Mouse (Mus musculus): ENCODE data around the gene Gamt. TPM values are rescaled to one million over a fixed set of nuclear protein-coding genes. Genes with fewer than 3 reads are reported as not detected.
"Not testable (repeated sequence)": the region's sequence is repeated elsewhere in the genome, so short reads cannot be mapped to it uniquely, and the experiment has no call there.

Gamt gene
- polyA plus RNA-seq, 1 experiment from 2014 or later = 19.0 TPM

- H3K36me3 ChIP-seq (replicated peaks) = peaks cover 57% of the 10 kb centered on the region
- no peak for ATAC-seq (ENCODE audit: low FRiP score)
These were observed 7.3 kb downstream of the Gamt start for GRCm38 (mm10) chr10:80253551-80253950.

GRCm38 (mm10) chr10:80252493-80253274 lies 8.1 kb downstream of the Gamt start:
- H3K4me1 ChIP-seq = peaks cover 21% of the 10 kb centered on the region
- WGBS = 91% methylated on average over 11 of the region's 11 CpGs
- H3K36me3 ChIP-seq (replicated peaks) = peaks cover 49% of the 10 kb centered on the region
- no peak overlapping the region for H3K27ac ChIP-seq
- H3K4me3 ChIP-seq (replicated peaks) = no peak overlapping the region
- no peak overlapping the region for H3K9ac ChIP-seq
- H3K4me2 ChIP-seq = no peak overlapping the region
- H3K27me3 ChIP-seq = no peaks in the 10 kb centered on the region
- no peak for ATAC-seq (ENCODE audit: low FRiP score)
- H3K9me3 ChIP-seq = no peaks in the 10 kb centered on the region

More at GRCm38 (mm10) chr10:80253551-80253950, 7.3 kb downstream of the Gamt start:
- 92% methylated on average over 6 of the region's 6 CpGs for WGBS
- Histone ChIP-seq H3K4me2 (no peak overlapping the region), H3K9me3 (no peaks in the 10 kb centered on the region), H3K4me1 (peaks cover 21% of the 10 kb centered on the region), H3K9ac (no peak overlapping the region), H3K27ac (no peak overlapping the region), H3K4me3 (replicated peaks) (no peak overlapping the region), H3K27me3 (no peaks in the 10 kb centered on the region)

- H3K4me2 ChIP-seq = no peak overlapping the region
- H3K4me1 ChIP-seq = peaks cover 21% of the 10 kb centered on the region
- H3K27ac ChIP-seq = no peak overlapping the region
- H3K36me3 ChIP-seq (replicated peaks) = peaks cover 45% of the 10 kb centered on the region
- H3K9me3 ChIP-seq = no peaks in the 10 kb centered on the region
- no peak for ATAC-seq (ENCODE audit: low FRiP score)
- no peak overlapping the region for H3K4me3 ChIP-seq (replicated peaks)
- no peak overlapping the region for H3K9ac ChIP-seq
- no peaks in the 10 kb centered on the region for H3K27me3 ChIP-seq
These were observed 8.8 kb downstream of the Gamt start for GRCm38 (mm10) chr10:80252011-80252410.

- WGBS = 91% methylated on average over 4 of the region's 4 CpGs
- Histone ChIP-seq H3K4me1 (peaks cover 20% of the 10 kb centered on the region), H3K4me3 (replicated peaks) (no peak overlapping the region), H3K9me3 (no peaks in the 10 kb centered on the region), H3K27ac (no peak overlapping the region), H3K9ac (no peak overlapping the region), H3K27me3 (no peaks in the 10 kb centered on the region), H3K4me2 (peak overlapping the region; percentile 65; the same call in 1 of the 2 replicates), H3K36me3 (replicated peaks) (peaks cover 31% of the 10 kb centered on the region)
- ATAC-seq (ENCODE audit: low FRiP score) = no peak
These were observed 10.2 kb downstream of the Gamt start for GRCm38 (mm10) chr10:80250573-80250972.

GRCm38 (mm10) chr10:80250059-80250458 lies 10.8 kb downstream of the Gamt start:
- H3K4me3 ChIP-seq (replicated peaks) = peak overlapping the region; percentile 51
- H3K27ac ChIP-seq = peak overlapping the region; percentile 88; the same call in 1 of the 2 replicates
- peak overlapping the region; percentile 77 for H3K9ac ChIP-seq
- H3K4me2 ChIP-seq = peak overlapping the region; percentile 65
- WGBS = 42% methylated on average over 2 of the region's 2 CpGs
- no peaks in the 10 kb centered on the region for H3K9me3 ChIP-seq
- H3K36me3 ChIP-seq (replicated peaks) = peaks cover 26% of the 10 kb centered on the region
- H3K4me1 ChIP-seq = peaks cover 25% of the 10 kb centered on the region
- no peaks in the 10 kb centered on the region for H3K27me3 ChIP-seq
- ATAC-seq (ENCODE audit: low FRiP score) = no peak

GRCm38 (mm10) chr10:80248971-80249640 lies 11.7 kb downstream of the Gamt start, which contains the start of gene Ndufs7:
Gene Ndufs7, plus strand, starts transcription at chr10:80249121.
- Histone ChIP-seq H3K4me3 (replicated peaks) (peak within 1 kb of the TSS; percentile 51), H3K27me3 (no peaks in the 10 kb centered on the region), H3K4me1 (peaks cover 25% of the 10 kb centered on the region), H3K36me3 (replicated peaks) (peaks cover 23% of the 10 kb centered on the region), H3K9me3 (no peaks in the 10 kb centered on the region), H3K4me2 (peak within 1 kb of the TSS; percentile 65), H3K9ac (peak within 1 kb of the TSS; percentile 77), H3K27ac (peak within 1 kb of the TSS; percentile 88)
- WGBS = under 1% methylated on average over 53 of the region's 53 CpGs
- peak; percentile 84 for ATAC-seq (ENCODE audit: low FRiP score)

DNA sequence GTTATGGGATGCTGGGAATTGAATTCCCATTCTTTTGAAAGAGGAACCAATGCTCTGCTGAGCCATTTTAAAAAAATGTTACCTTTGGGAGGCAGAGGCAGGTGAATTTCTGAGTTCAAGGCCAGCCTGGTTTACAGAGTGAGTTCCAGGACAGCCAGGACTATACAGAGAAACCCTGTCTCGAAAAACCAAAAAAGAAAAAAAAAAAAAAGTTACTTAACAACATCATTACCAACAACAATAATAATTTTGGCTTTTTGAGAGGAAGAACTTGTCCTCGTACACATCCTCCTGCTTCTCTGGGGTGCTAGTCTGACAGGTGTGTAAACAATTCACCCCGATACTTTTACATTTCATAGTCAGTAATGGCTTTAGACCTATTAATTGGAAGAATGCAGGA lies 12.4 kb downstream of the Gamt start:
- not testable (repeated sequence) for H3K27me3 ChIP-seq; H3K9me3 ChIP-seq; H3K27ac ChIP-seq; H3K9ac ChIP-seq; ATAC-seq (ENCODE audit: low FRiP score)
- Histone ChIP-seq H3K4me1 (peaks cover 25% of the 10 kb centered on the region), H3K36me3 (replicated peaks) (peaks cover 23% of the 10 kb centered on the region), H3K4me2 (peak overlapping the region; percentile 65), H3K4me3 (replicated peaks) (peak overlapping the region; percentile 51)
- 57% methylated on average over 3 of the region's 3 CpGs for WGBS

GRCm38 (mm10) chr10:80247849-80248248 lies 13.0 kb downstream of the Gamt start:
- WGBS = 51% methylated on average over 6 of the region's 6 CpGs
- H3K9me3 ChIP-seq = no peaks in the 10 kb centered on the region
- H3K27me3 ChIP-seq = no peaks in the 10 kb centered on the region
- H3K4me2 ChIP-seq = no peak overlapping the region
- H3K4me3 ChIP-seq (replicated peaks) = no peak overlapping the region
- no peak for ATAC-seq (ENCODE audit: low FRiP score)
- peaks cover 24% of the 10 kb centered on the region for H3K36me3 ChIP-seq (replicated peaks)
- peaks cover 25% of the 10 kb centered on the region for H3K4me1 ChIP-seq
- no peak overlapping the region for H3K27ac ChIP-seq
- no peak overlapping the region for H3K9ac ChIP-seq

GRCm38 (mm10) chr10:80245600-80245999 lies 15.2 kb downstream of the Gamt start:
- ATAC-seq (ENCODE audit: low FRiP score) = 0 out of 2 replicates have a peak, but pooled peaks have one; percentile 6
- H3K36me3 ChIP-seq (replicated peaks) = peaks cover 42% of the 10 kb centered on the region
- H3K27ac ChIP-seq = peak overlapping the region; percentile 27; the same call in 1 of the 2 replicates
- H3K9ac ChIP-seq = peak overlapping the region; percentile 30; the same call in 1 of the 2 replicates
- WGBS = 4% methylated on average over 4 of the region's 4 CpGs
- no peak overlapping the region for H3K4me2 ChIP-seq
- H3K27me3 ChIP-seq = no peaks in the 10 kb centered on the region
- H3K4me1 ChIP-seq = peaks cover 26% of the 10 kb centered on the region
- no peaks in the 10 kb centered on the region for H3K9me3 ChIP-seq
- no peak overlapping the region for H3K4me3 ChIP-seq (replicated peaks)

GRCm38 (mm10) chr10:80244791-80245399 lies 15.9 kb downstream of the Gamt start:
- Histone ChIP-seq H3K27ac (peak overlapping the region; percentile 27; the same call in 1 of the 2 replicates), H3K4me2 (no peak overlapping the region), H3K4me3 (replicated peaks) (no peak overlapping the region), H3K9me3 (no peaks in the 10 kb centered on the region), H3K36me3 (replicated peaks) (peaks cover 49% of the 10 kb centered on the region), H3K9ac (peak overlapping the region; percentile 30; the same call in 1 of the 2 replicates), H3K4me1 (peaks cover 19% of the 10 kb centered on the region), H3K27me3 (no peaks in the 10 kb centered on the region)
- no peak for ATAC-seq (ENCODE audit: low FRiP score)
- 37% methylated on average over 5 of the region's 5 CpGs for WGBS

- H3K4me3 ChIP-seq (replicated peaks) = no peak overlapping the region
- no peaks in the 10 kb centered on the region for H3K9me3 ChIP-seq
- no peak overlapping the region for H3K27ac ChIP-seq
- H3K27me3 ChIP-seq = no peaks in the 10 kb centered on the region
- H3K4me1 ChIP-seq = peaks cover 17% of the 10 kb centered on the region
- ATAC-seq (ENCODE audit: low FRiP score) = no peak
- no peak overlapping the region for H3K9ac ChIP-seq
- no peak overlapping the region for H3K4me2 ChIP-seq
- H3K36me3 ChIP-seq (replicated peaks) = peaks cover 72% of the 10 kb centered on the region
- 93% methylated on average over 3 of the region's 3 CpGs for WGBS
These were observed 18.2 kb downstream of the Gamt start for GRCm38 (mm10) chr10:80242607-80243006.

- ATAC-seq (ENCODE audit: low FRiP score) = no peak
- H3K36me3 ChIP-seq (replicated peaks) = peaks cover 77% of the 10 kb centered on the region
- no peak overlapping the region for H3K4me3 ChIP-seq (replicated peaks)
- 0 out of 2 replicates have a peak overlapping the region, but pooled peaks have one; percentile 50 for H3K27ac ChIP-seq
- H3K27me3 ChIP-seq = no peaks in the 10 kb centered on the region
- H3K9ac ChIP-seq = no peak overlapping the region
- H3K4me1 ChIP-seq = peaks cover 17% of the 10 kb centered on the region
- 69% methylated on average over 9 of the region's 9 CpGs for WGBS
- no peaks in the 10 kb centered on the region for H3K9me3 ChIP-seq
- H3K4me2 ChIP-seq = no peak overlapping the region
These were observed 18.7 kb downstream of the Gamt start for GRCm38 (mm10) chr10:80242088-80242487.
